Mouse (Mus musculus) heart, embryonic 15.5 days (tissue): ENCODE results near the gene Trpc3. TPM values are rescaled to one million over a fixed set of nuclear protein-coding genes. Genes with fewer than 3 reads are reported as not detected.
"Not testable (repeated sequence)": the region's sequence is repeated elsewhere in the genome, so short reads cannot be mapped to it uniquely, and the experiment has no call there.

Source experiments
- ATAC-seq: fragments of 200-750 bp; cut with Nextera tagmentation; replicated peaks from 2 replicates; pipeline ENCODE4 v1.8.0; 2017; ENCODE audit warnings: low read depth, moderate TSS enrichment; ENCODE audit not compliant: insufficient number of reproducible peaks, insufficient read depth, low FRiP score
- H3K27ac ChIP-seq: fragments of 300-500 bp; sonication (generic); 2 replicates; pipeline ENCODE4 v1.5.1; 2015; ENCODE audit warnings: mild to moderate bottlenecking, inconsistent platforms
- H3K27me3 ChIP-seq: fragments of 300-500 bp; sonication (generic); 2 replicates; pipeline ENCODE4 v1.6.1; 2015; ENCODE audit warnings: inconsistent platforms
- H3K36me3 ChIP-seq: fragments of 300-500 bp; sonication (generic); 2 replicates; pipeline ENCODE4 v1.6.1; 2015; ENCODE audit warnings: mild to moderate bottlenecking, inconsistent platforms
- H3K4me1 ChIP-seq: fragments of 300-500 bp; sonication (generic); replicated peaks from 2 replicates; pipeline ENCODE4 v1.6.1; 2015; ENCODE audit warnings: inconsistent platforms
- H3K4me2 ChIP-seq: fragments of 300-500 bp; sonication (generic); 2 replicates; pipeline ENCODE4 v1.6.1; 2015; ENCODE audit warnings: inconsistent platforms, mild to moderate bottlenecking, moderate library complexity
- H3K4me3 ChIP-seq: fragments of 300-500 bp; sonication (generic); 2 replicates; pipeline ENCODE4 v1.5.1; 2015; ENCODE audit warnings: mild to moderate bottlenecking, inconsistent platforms
- H3K9ac ChIP-seq: fragments of 300-500 bp; sonication (generic); 2 replicates; pipeline ENCODE4 v1.6.1; 2015; ENCODE audit warnings: mild to moderate bottlenecking, inconsistent platforms
- H3K9me3 ChIP-seq: fragments of 300-500 bp; sonication (generic); replicated peaks from 2 replicates; pipeline ENCODE4 v1.6.1; 2016; ENCODE audit warnings: inconsistent platforms
- WGBS: fragments of 180-500 bp; shearing (Covaris S2); methylation state at CpG from one replicate; pipeline ENCODE4 v1.1.7; 2015; ENCODE audit warnings: mixed read lengths; 5-methylcytosine and 5-hydroxymethylcytosine counted together
- polyA plus RNA-seq: library from polyadenylated mRNA; unstranded; fragments of >200 nt; fragmentation: Nextera tagmentation; extraction: Ambion mirVana; gene quantifications from 2 replicates; pipeline ENCODE4 v1.2.1, GENCODE M21; 2015

Trpc3 gene
- 3.4 and 5.4 TPM in 2 replicates for polyA plus RNA-seq

- peak within 1 kb of the TSS; percentile 95 for H3K4me2 ChIP-seq
- peak within 1 kb of the TSS; percentile 76 for H3K9ac ChIP-seq
- peak within 1 kb of the TSS; percentile 86 for H3K4me3 ChIP-seq
- H3K36me3 ChIP-seq: no peaks in the 10 kb centered on the region
- under 1% methylated on average over 87 of the region's 91 CpGs for WGBS
- peak; percentile 73 for ATAC-seq
- H3K27me3 ChIP-seq: no peaks in the 10 kb centered on the region; the same call in 1 of the 2 replicates
- no peaks in the 10 kb centered on the region for H3K9me3 ChIP-seq
- H3K4me1 ChIP-seq: peaks cover 11% of the 10 kb centered on the region
- peak within 1 kb of the TSS; percentile 61; the same call in 1 of the 2 replicates for H3K27ac ChIP-seq
Observed at GRCm38 (mm10) chr3:36689392-36690291, at the start of gene Trpc3. TSS of gene Trpc3 (minus strand) at chr3:36690167.

DNA sequence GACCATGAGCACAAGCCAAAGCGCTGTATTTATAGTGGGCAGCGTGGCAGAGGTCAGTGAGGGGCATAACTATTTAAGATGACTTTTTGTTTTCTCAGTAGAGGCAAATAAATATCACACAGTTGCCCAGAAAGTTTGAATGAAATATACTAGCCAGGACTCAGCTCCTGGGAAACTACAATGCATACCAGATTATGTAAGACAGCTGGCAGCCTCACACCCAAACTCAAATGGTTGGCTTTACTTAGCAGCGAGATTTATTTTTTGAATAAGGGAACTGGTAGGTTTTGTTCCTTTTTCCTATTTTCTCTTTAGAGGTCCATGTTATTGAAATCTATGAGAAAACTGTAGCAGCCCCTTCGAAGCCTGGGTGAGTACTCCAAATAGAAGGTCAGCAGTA, 48.1 kb upstream of the Trpc3 start:
- no peak overlapping the region for H3K9ac ChIP-seq
- no peak for ATAC-seq
- H3K27me3 ChIP-seq: no peaks in the 10 kb centered on the region
- no peaks in the 10 kb centered on the region for H3K36me3 ChIP-seq
- WGBS: 62% methylated on average over 4 of the region's 4 CpGs
- H3K27ac ChIP-seq: no peak overlapping the region
- H3K4me2 ChIP-seq: no peak overlapping the region
- no peaks in the 10 kb centered on the region for H3K9me3 ChIP-seq
- no peak overlapping the region for H3K4me3 ChIP-seq
- H3K4me1 ChIP-seq: no peaks in the 10 kb centered on the region

DNA sequence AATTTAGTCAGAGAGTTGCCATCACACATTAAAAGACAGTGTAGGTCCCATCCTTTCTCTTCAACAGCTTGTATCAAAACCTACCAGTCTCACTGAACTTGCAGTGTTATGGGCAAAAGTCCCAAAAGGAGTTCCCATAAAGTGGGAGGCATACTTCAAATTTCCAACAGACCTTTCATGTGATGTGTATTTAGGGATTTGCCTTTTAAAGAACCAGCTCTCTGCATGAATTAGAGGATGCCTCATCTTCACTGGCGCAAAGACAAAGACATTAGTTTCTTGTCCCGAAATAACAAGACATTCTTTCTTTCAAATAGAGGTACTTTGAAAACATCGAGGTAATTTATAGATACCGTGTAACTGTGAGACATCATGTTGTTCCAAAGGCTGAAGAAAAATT, 43.1 kb upstream of the Trpc3 start:
- Histone ChIP-seq H3K36me3 (no peaks in the 10 kb centered on the region), H3K9me3 (no peaks in the 10 kb centered on the region), H3K27me3 (no peaks in the 10 kb centered on the region), H3K27ac (no peak overlapping the region), H3K4me3 (no peak overlapping the region), H3K9ac (no peak overlapping the region), H3K4me1 (0 out of 2 replicates have a peak, but pooled peaks cover 2% of the 10 kb centered on the region), H3K4me2 (no peak overlapping the region)
- WGBS: 85% methylated on average over 4 of the region's 4 CpGs
- no peak for ATAC-seq

- no peak for ATAC-seq
Observed at GRCm38 (mm10) chr3:36726545-36726944, 36.6 kb upstream of the Trpc3 start.

DNA sequence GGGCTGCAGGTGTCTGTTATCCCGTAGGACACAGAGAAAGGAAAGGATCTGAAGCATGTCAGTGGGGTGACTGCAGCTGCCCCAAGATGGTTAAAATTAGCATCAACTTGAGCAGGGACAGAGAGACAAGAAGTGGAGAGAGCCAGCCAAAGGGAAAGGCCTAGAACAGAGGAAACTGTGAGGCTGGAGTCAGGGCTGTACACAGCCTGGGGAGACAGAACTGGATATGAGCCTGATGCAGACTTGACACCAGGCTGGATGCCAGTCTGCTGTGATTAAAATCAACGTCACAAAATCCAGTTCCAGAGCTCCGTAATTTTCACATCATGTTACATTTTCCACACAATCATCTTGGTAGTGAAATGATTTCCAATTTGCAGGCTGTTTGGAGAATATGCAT, 31.9 kb upstream of the Trpc3 start:
- H3K4me1 ChIP-seq: no peaks in the 10 kb centered on the region
- no peak overlapping the region for H3K9ac ChIP-seq
- H3K4me3 ChIP-seq: no peak overlapping the region
- H3K9me3 ChIP-seq: no peaks in the 10 kb centered on the region
- H3K4me2 ChIP-seq: no peak overlapping the region
- H3K27ac ChIP-seq: no peak overlapping the region
- no peak for ATAC-seq
- H3K36me3 ChIP-seq: no peaks in the 10 kb centered on the region
- WGBS: 39% methylated on average over 3 of the region's 3 CpGs
- H3K27me3 ChIP-seq: no peaks in the 10 kb centered on the region

More at GRCm38 (mm10) chr3:36726545-36726944, 36.6 kb upstream of the Trpc3 start:
- Histone ChIP-seq H3K27ac (no peak overlapping the region), H3K27me3 (no peaks in the 10 kb centered on the region), H3K4me3 (no peak overlapping the region), H3K9ac (no peak overlapping the region), H3K9me3 (no peaks in the 10 kb centered on the region), H3K36me3 (no peaks in the 10 kb centered on the region), H3K4me1 (0 out of 2 replicates have a peak, but pooled peaks cover 2% of the 10 kb centered on the region), H3K4me2 (no peak overlapping the region)
- WGBS: 56% methylated on average over 8 of the region's 8 CpGs

DNA sequence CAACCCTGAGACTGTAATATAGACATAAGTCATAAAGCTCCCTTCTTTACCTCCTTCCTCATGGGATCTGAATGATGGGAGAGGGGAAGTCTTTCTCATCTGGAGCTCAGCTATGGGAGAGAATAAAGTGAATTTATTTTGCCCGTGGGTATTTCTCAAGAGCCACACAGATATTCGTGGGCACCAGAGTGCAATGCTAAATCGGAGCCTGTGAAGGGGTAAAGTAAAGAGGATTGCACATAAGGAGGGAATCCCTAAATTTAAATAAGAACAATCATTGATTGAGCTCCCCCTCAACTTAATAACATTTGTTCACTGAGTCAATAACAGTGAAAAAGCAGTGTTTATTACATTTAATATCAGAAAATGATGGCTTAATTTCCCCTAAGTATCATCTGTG, 19.6 kb upstream of the Trpc3 start:
- Histone ChIP-seq H3K9ac (no peak overlapping the region), H3K27me3 (no peaks in the 10 kb centered on the region), H3K4me1 (no peaks in the 10 kb centered on the region), H3K9me3 (no peaks in the 10 kb centered on the region), H3K27ac (no peak overlapping the region), H3K4me2 (no peak overlapping the region), H3K4me3 (no peak overlapping the region), H3K36me3 (no peaks in the 10 kb centered on the region)
- ATAC-seq: no peak
- WGBS: 78% methylated on average over 3 of the region's 3 CpGs

DNA sequence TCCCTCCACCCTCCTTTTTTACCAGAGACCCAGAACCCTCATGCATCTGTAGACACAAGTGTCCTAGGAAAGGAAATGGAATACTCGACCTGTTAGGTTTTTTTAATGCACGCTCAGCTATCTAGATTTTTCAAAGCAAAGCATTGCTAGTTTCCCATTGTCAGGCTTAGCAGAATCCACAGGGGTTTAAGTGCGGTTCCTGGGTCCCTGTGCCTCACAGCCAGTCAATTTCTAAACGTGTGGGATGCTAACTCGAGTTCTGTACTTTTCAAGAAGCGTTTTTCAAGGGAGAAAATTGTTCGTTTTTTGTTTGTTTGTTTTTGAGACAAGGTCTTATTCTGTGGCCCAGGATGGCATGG, 304 bp upstream of the Trpc3 start:
- WGBS: 9% methylated on average over 7 of the region's 7 CpGs
- Histone ChIP-seq H3K36me3 (no peaks in the 10 kb centered on the region), H3K4me1 (peaks cover 11% of the 10 kb centered on the region), H3K9me3 (no peaks in the 10 kb centered on the region), H3K4me2 (peak overlapping the region; percentile 95), H3K27ac (peak overlapping the region; percentile 61; the same call in 1 of the 2 replicates), H3K4me3 (peak overlapping the region; percentile 86), H3K27me3 (no peaks in the 10 kb centered on the region; the same call in 1 of the 2 replicates), H3K9ac (peak overlapping the region; percentile 76)
- no peak for ATAC-seq

DNA sequence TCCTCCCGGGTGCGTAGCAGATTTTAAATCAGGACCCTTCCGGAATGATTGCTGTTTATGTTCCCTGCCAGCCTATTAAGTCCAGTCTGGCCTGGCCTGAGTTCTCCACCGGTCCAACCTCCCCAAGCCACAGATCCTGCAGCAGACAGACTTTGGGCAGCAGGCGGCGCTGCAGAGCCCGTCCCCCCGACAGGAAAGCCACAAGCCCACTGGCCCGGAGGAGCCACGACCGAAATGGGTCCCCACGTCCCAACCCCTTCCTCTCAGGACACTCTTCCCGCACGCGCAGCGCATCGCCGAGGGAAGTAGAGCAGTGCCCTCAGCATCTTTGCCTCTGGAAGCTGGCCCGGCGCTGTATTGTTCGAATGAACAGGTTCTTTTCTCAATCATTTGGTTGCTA, 1.1 kb downstream of the Trpc3 start:
- H3K9ac ChIP-seq: peak overlapping the region; percentile 76
- H3K27ac ChIP-seq: peak overlapping the region; percentile 27; the same call in 1 of the 2 replicates
- no peaks in the 10 kb centered on the region for H3K36me3 ChIP-seq
- whole genome bisulfite sequencing: 2% methylated on average over 21 of the region's 21 CpGs
- no peaks in the 10 kb centered on the region for H3K27me3 ChIP-seq
- ATAC-seq: peak; percentile 43
- H3K9me3 ChIP-seq: no peaks in the 10 kb centered on the region
- H3K4me2 ChIP-seq: peak overlapping the region; percentile 95
- H3K4me3 ChIP-seq: peak overlapping the region; percentile 86
- peaks cover 11% of the 10 kb centered on the region for H3K4me1 ChIP-seq

DNA sequence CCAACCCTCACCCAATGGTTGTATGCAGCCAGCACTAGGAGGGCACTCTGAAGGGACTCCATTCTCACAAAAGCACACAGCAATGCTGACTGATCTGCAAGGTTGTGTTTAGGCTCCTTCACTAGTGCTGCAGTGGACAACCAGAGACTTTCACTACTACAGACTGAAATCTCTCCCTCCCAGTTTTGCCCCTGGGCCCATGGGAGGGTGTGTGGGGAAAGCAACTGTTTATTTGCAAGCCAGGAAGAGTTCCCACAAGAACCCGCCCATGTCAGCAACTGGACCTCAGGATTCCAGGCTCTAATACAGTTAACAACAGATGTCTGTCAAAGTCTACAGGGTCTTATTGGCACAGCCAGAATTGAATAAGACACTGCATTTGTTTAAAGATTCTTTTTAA, 14.1 kb downstream of the Trpc3 start:
- Histone ChIP-seq H3K27ac (no peak overlapping the region), H3K9ac (no peak overlapping the region), H3K4me2 (no peak overlapping the region), H3K9me3 (no peaks in the 10 kb centered on the region), H3K27me3 (no peaks in the 10 kb centered on the region), H3K4me3 (no peak overlapping the region), H3K36me3 (no peaks in the 10 kb centered on the region), H3K4me1 (0 out of 2 replicates have a peak, but pooled peaks cover 2% of the 10 kb centered on the region)
- 70% methylated on average over 1 of the region's 1 CpGs for WGBS
- no peak for ATAC-seq

DNA sequence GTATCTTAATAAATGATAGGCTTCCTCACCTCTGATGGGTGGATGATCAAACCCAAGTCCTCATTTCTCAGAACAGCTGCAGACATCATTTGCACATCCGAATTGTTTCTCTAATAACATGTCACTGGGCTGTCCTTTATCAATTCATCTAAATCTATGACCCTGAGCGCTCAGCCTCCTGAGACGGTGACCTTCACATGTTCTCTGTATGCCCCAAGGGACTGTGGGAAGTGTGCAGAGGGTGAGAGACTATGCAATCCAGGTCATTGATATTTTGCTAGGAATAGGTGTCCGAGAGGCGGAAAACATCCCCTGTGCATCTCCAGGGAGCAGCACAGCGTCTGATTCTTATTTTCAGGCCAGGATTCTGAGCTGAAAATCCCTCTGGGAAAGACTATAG, 22.2 kb downstream of the Trpc3 start:
- H3K4me3 ChIP-seq: no peak overlapping the region
- no peaks in the 10 kb centered on the region for H3K4me1 ChIP-seq
- H3K27ac ChIP-seq: no peak overlapping the region
- no peak overlapping the region for H3K9ac ChIP-seq
- no peak overlapping the region for H3K4me2 ChIP-seq
- H3K27me3 ChIP-seq: no peaks in the 10 kb centered on the region
- no peak for ATAC-seq
- 84% methylated on average over 6 of the region's 6 CpGs for WGBS
- H3K36me3 ChIP-seq: no peaks in the 10 kb centered on the region
- no peaks in the 10 kb centered on the region for H3K9me3 ChIP-seq

GRCm38 (mm10) chr3:36645245-36645559, 44.8 kb downstream of the Trpc3 start:
- H3K27me3 ChIP-seq, H3K27ac ChIP-seq, H3K4me3 ChIP-seq, H3K4me2 ChIP-seq, H3K9me3 ChIP-seq, H3K9ac ChIP-seq, ATAC-seq, H3K36me3 ChIP-seq, H3K4me1 ChIP-seq: not testable (repeated sequence)
